Mouse (Mus musculus): ENCODE measurements around the gene Olfr868. TPM values are rescaled to one million over a fixed set of nuclear protein-coding genes. Genes with fewer than 3 reads are reported as not detected.

Gene Olfr868
- total RNA-seq (2015; ENCODE audit: low replicate concordance) (not detected in 2 replicates), total RNA-seq (2017; ENCODE audit: low replicate concordance) (not detected in 2 replicates)

DNA sequence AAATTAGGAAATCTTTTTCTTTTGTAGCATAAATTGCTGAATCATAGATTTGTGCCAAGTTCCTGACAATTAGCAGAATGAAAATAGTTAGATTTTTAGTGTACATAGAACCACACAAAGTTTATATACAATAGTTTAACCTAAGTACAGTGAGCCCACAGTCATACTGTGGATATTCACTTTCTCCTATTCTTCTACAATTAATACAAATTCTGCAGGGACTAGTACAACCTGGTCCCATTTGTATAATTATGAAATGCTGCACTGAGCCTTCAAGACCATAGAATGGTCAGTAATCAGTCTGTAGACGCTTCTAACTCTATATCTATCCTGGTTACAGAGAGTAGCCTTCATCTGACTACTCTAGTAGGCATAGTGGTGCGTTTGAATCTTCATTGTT is at the start of gene Olfr868:
Gene Olfr868 (plus strand): TSS at position 301 of the 400 bp plus-strand sequence.
- ATAC-seq (replicated peaks; ENCODE audit: low FRiP score, poor library complexity, severe bottlenecking), result no peak

- no peak for ATAC-seq (replicated peaks; ENCODE audit: low FRiP score, poor library complexity, severe bottlenecking)
Measured at GRCm38 (mm10) chr9:20057462-20057861, 41.0 kb upstream of the Olfr868 start, which contains the start of gene Olfr867. TSS of gene Olfr867 (minus strand) at chr9:20057562.

GRCm38 (mm10) chr9:20070236-20070635 is 28.2 kb upstream of the Olfr868 start:
- ATAC-seq (replicated peaks; ENCODE audit: low FRiP score, poor library complexity, severe bottlenecking), result no peak

GRCm38 (mm10) chr9:20071291-20071690 is 27.1 kb upstream of the Olfr868 start:
- ATAC-seq (replicated peaks; ENCODE audit: low FRiP score, poor library complexity, severe bottlenecking), result no peak

DNA sequence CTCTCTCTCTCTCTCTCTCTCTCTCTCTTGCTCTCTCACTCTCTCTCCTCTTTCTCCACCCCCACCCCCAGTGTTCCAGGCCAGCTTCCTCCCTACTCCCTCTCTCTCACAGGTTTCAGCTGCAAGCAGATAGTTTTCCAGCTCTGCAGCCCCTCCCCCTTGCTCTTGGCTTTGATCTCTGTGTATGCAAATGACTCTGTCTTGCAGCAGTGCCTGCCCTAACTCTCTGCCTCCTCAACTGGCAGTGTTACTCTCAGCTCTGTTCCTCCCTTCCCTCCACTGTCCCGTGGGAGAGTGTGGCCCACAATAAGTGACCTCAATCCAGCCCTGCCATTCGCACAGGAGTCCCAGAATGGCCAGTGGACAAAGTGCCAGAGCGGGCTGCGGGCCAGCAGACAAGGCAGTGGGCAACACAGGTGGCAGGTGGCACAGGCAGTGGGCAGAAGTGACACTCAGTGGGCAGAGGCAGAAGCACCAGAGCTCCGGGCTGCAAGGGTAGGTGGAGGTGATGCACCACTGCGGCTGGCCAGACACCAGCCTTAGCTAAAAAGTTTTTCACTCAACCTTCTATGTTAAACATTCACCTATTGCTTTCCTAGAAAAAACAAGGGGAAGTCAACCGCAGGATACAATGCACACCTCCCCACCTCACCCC is 24.8 kb upstream of the Olfr868 start:
- ATAC-seq (replicated peaks; ENCODE audit: low FRiP score, poor library complexity, severe bottlenecking), result no peak

GRCm38 (mm10) chr9:20128709-20129108 is 30.3 kb downstream of the Olfr868 start, which contains the start of gene Olfr869:
TSS of gene Olfr869 (plus strand) at chr9:20129009.
- ATAC-seq (replicated peaks; ENCODE audit: low FRiP score, poor library complexity, severe bottlenecking), result no peak

DNA sequence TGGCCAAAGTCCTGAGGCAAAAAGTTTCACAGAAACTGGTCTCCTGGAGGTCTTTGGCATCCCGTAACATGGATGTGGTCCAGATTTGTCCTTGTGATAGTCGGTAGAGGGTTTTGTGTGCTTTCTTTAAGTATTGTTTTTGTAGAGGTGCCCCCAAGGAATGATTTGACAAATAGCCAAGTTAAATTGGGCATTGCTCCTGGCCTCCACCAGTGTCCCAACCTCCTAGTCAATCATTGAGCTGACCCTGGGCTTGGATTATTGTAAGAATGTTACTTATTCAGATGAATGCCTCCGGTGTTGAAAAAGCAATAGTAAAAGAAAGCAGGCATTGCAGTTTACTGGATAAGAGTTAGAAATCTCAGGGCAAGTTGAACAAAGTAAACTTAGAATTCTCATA is 51.3 kb downstream of the Olfr868 start:
- no peak for ATAC-seq (replicated peaks; ENCODE audit: low FRiP score, poor library complexity, severe bottlenecking)

Other genes with a start within 250 kb of the Olfr868 start
- gene Olfr860, start 248.9 kb upstream of the Olfr868 start, total RNA-seq (2015; ENCODE audit: low replicate concordance), result not detected in 2 replicates
- not detected in 2 replicates for gene Olfr860, start 248.9 kb upstream of the Olfr868 start, total RNA-seq (2017; ENCODE audit: low replicate concordance)
- gene Olfr862, start 210.6 kb upstream of the Olfr868 start, total RNA-seq (2015; ENCODE audit: low replicate concordance), result not detected in 2 replicates
- gene Olfr862, start 210.6 kb upstream of the Olfr868 start, total RNA-seq (2017; ENCODE audit: low replicate concordance), result not detected in 2 replicates
- under 0.01 TPM in 1 of 2 replicates, not detected in the other for gene Olfr77, start 181.8 kb upstream of the Olfr868 start, total RNA-seq (2015; ENCODE audit: low replicate concordance)
- 0.77 TPM in 1 of 2 replicates, not detected in the other for gene Olfr77, start 181.8 kb upstream of the Olfr868 start, total RNA-seq (2017; ENCODE audit: low replicate concordance)
- gene Olfr866, start 70.6 kb upstream of the Olfr868 start, total RNA-seq (2015; ENCODE audit: low replicate concordance), result not detected in 2 replicates
- gene Olfr866, start 70.6 kb upstream of the Olfr868 start, total RNA-seq (2017; ENCODE audit: low replicate concordance), result not detected in 2 replicates
- gene Olfr867, start 41.1 kb upstream of the Olfr868 start, total RNA-seq (2015; ENCODE audit: low replicate concordance), result not detected in 2 replicates
- not detected in 2 replicates for gene Olfr867, start 41.1 kb upstream of the Olfr868 start, total RNA-seq (2017; ENCODE audit: low replicate concordance)
- gene Olfr869, start 30.4 kb downstream of the Olfr868 start, total RNA-seq (2015; ENCODE audit: low replicate concordance), result not detected in 2 replicates
- not detected in 2 replicates for gene Olfr869, start 30.4 kb downstream of the Olfr868 start, total RNA-seq (2017; ENCODE audit: low replicate concordance)
- gene Olfr870, start 75.4 kb downstream of the Olfr868 start, total RNA-seq (2015; ENCODE audit: low replicate concordance), result not detected in 2 replicates
- not detected in 2 replicates for gene Olfr870, start 75.4 kb downstream of the Olfr868 start, total RNA-seq (2017; ENCODE audit: low replicate concordance)
- gene Olfr871, start 113.6 kb downstream of the Olfr868 start, total RNA-seq (2015; ENCODE audit: low replicate concordance), result not detected in 2 replicates
- gene Olfr871, start 113.6 kb downstream of the Olfr868 start, total RNA-seq (2017; ENCODE audit: low replicate concordance), result not detected in 2 replicates
- gene Olfr872, start 138.5 kb downstream of the Olfr868 start, total RNA-seq (2015; ENCODE audit: low replicate concordance), result not detected in 2 replicates
- not detected in 2 replicates for gene Olfr872, start 138.5 kb downstream of the Olfr868 start, total RNA-seq (2017; ENCODE audit: low replicate concordance)
- gene Olfr39, start 183.7 kb downstream of the Olfr868 start, total RNA-seq (2015; ENCODE audit: low replicate concordance), result not detected in 2 replicates
- gene Olfr39, start 183.7 kb downstream of the Olfr868 start, total RNA-seq (2017; ENCODE audit: low replicate concordance), result not detected in 2 replicates
- not detected in 2 replicates for gene Olfr873, start 199.9 kb downstream of the Olfr868 start, total RNA-seq (2015; ENCODE audit: low replicate concordance)
- gene Olfr873, start 199.9 kb downstream of the Olfr868 start, total RNA-seq (2017; ENCODE audit: low replicate concordance), result not detected in 2 replicates
- gene Olfr18, start 237.5 kb downstream of the Olfr868 start, total RNA-seq (2015; ENCODE audit: low replicate concordance), result not detected in 2 replicates
- not detected in 2 replicates for gene Olfr18, start 237.5 kb downstream of the Olfr868 start, total RNA-seq (2017; ENCODE audit: low replicate concordance)

All from erythroid progenitor cell, adult 5-6 weeks (primary cell).